Comparison of ENCODE assay signal across 14 mouse cellular contexts in the genomic region with DNA sequence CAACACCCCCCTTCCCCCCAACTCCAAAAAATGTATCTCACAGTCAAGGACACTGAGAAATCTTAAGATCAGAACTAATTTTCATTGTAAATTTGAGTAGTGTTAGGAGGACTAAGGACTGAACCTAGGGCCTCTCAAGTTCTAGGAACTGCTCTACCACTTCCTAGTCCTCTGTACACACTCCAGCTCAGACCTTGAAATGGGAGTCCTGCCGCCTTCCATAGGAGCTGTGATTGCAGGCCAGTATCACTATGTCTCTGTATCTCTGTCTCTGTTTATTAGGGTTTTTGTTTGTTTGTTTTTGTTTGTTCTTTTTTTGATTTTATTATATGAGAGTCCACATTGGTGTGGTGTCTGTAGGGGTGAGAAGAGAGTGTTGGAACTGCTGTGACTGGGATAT. TPM values are rescaled to one million over a fixed set of nuclear protein-coding genes. Genes with fewer than 3 reads are reported as not detected.
DNase-seq lines count a peak whose midpoint lies in the region; ATAC-seq and TF ChIP-seq lines count a peak whose summit lies in the region.
"Had no signal": no experiment of that assay in that cellular context is flagged by ENCODE, and none has a peak within 500 bp of the region (broad histone marks: within the 10 kb centered on the region; RNA-seq: fewer than 3 reads in every experiment).

No protein-coding gene starts in this region.

- no peak for TF ChIP-seq CTCF in liver, embryonic 14.5 days (IDR thresholded peaks at IDR 0.05; ENCODE audit: low read depth)

- 83% methylated on average over 1 of the region's 1 CpGs for whole genome bisulfite sequencing in midbrain, embryonic 10.5 days
- WGBS in midbrain, embryonic 11.5 days, result 74% methylated on average over 1 of the region's 1 CpGs
- WGBS in liver, embryonic 14.5 days (ENCODE audit: insufficient replicate concordance), result 35% methylated on average over 1 of the region's 1 CpGs
- WGBS in stomach, embryonic 16.5 days, result 65% methylated on average over 1 of the region's 1 CpGs

- no peak overlapping the region for H3K9ac ChIP-seq in midbrain, embryonic 11.5 days (ENCODE audit: low read length)
- H3K9ac ChIP-seq in liver, embryonic 14.5 days (replicated peaks), result no peak overlapping the region
- H3K9ac ChIP-seq in stomach, embryonic 16.5 days (ENCODE audit: low read length), result no peak overlapping the region
- H3K9ac ChIP-seq: embryonic facial prominence, embryonic 12.5 days had no signal

- H3K36me3 ChIP-seq in midbrain, embryonic 10.5 days, result no peaks in the 10 kb centered on the region
- no peaks in the 10 kb centered on the region for H3K36me3 ChIP-seq in midbrain, embryonic 11.5 days (ENCODE audit: control insufficient read depth, insufficient read depth, low read length)
- no peaks in the 10 kb centered on the region for H3K36me3 ChIP-seq in liver, embryonic 14.5 days (replicated peaks; ENCODE audit: control insufficient read depth, insufficient read depth, low read depth)
- H3K36me3 ChIP-seq in stomach, embryonic 16.5 days (ENCODE audit: control insufficient read depth, insufficient read depth, low read length), result no peaks in the 10 kb centered on the region
- H3K36me3 ChIP-seq: embryonic facial prominence, embryonic 12.5 days had no signal

- H3K4me2 ChIP-seq in midbrain, embryonic 11.5 days, result no peak overlapping the region
- peak overlapping the region; percentile 38 for H3K4me2 ChIP-seq in liver, embryonic 14.5 days (ENCODE audit: low read depth)
- H3K4me2 ChIP-seq in stomach, embryonic 16.5 days (ENCODE audit: low read depth, low read length), result peak overlapping the region; percentile 11; the same call in 1 of the 2 replicates
- H3K4me2 ChIP-seq: embryonic facial prominence, embryonic 12.5 days had no signal

- no peak overlapping the region for H3K27ac ChIP-seq in midbrain, embryonic 10.5 days (replicated peaks)
- H3K27ac ChIP-seq in midbrain, embryonic 11.5 days (ENCODE audit: low read depth, low read length), result no peak overlapping the region
- no peak overlapping the region for H3K27ac ChIP-seq in liver, embryonic 14.5 days
- H3K27ac ChIP-seq in stomach, embryonic 16.5 days (ENCODE audit: low read length), result no peak overlapping the region
- H3K27ac ChIP-seq: embryonic facial prominence, embryonic 12.5 days; kidney, postnatal 0 days; macrophage had no signal

- intact Hi-C loops in heart, postnatal 10 days (cut with DNase I), result no loop called here
- intact Hi-C loops in left cerebral cortex, postnatal 4 days (cut with DNase I), result no loop called here

- peaks cover 26% of the 10 kb centered on the region for H3K4me1 ChIP-seq in midbrain, embryonic 10.5 days
- H3K4me1 ChIP-seq in midbrain, embryonic 11.5 days (ENCODE audit: control insufficient read depth, insufficient read depth, low read length), result peaks cover 8% of the 10 kb centered on the region; the same call in 1 of the 2 replicates
- peaks cover 12 to 17% of the 10 kb centered on the region in 2 experiments for H3K4me1 ChIP-seq in liver, embryonic 14.5 days (replicated peaks; ENCODE audit: control insufficient read depth in 2 of 2, insufficient read depth in 2 of 2, low read length in 1 of 2)
- H3K4me1 ChIP-seq in stomach, embryonic 16.5 days (ENCODE audit: control insufficient read depth, insufficient read depth, low read length), result peaks cover 5% of the 10 kb centered on the region; the same call in 1 of the 2 replicates

- peak overlapping the region; percentile 7; the same call in 1 of the 2 replicates for H3K4me3 ChIP-seq in midbrain, embryonic 10.5 days
- no peak overlapping the region for H3K4me3 ChIP-seq in midbrain, embryonic 11.5 days (ENCODE audit: low read depth, low read length)
- H3K4me3 ChIP-seq in liver, embryonic 14.5 days (ENCODE audit: insufficient read depth in 1 of 2, low read depth in 2 of 2, low read length in 2 of 2), result no peak overlapping the region
- H3K4me3 ChIP-seq in stomach, embryonic 16.5 days (replicated peaks; ENCODE audit: low read length), result no peak overlapping the region
- H3K4me3 ChIP-seq: embryonic facial prominence, embryonic 12.5 days had no signal

- ATAC-seq in midbrain, embryonic 11.5 days (ENCODE audit: low FRiP score), result no peak
- ATAC-seq in liver, embryonic 14.5 days (ENCODE audit: insufficient read depth), result no peak
- ATAC-seq in stomach, embryonic 16.5 days (ENCODE audit: insufficient read depth, low FRiP score), result no peak
- ATAC-seq: Patski had no signal

- no peak for TF ChIP-seq EP300 in liver, embryonic 14.5 days (IDR thresholded peaks at IDR 0.05; ENCODE audit: low read depth)

- no peaks in the 10 kb centered on the region for H3K9me3 ChIP-seq in midbrain, embryonic 10.5 days (replicated peaks)
- H3K9me3 ChIP-seq in midbrain, embryonic 11.5 days (ENCODE audit: control insufficient read depth, low read length), result no peaks in the 10 kb centered on the region
- H3K9me3 ChIP-seq in liver, embryonic 14.5 days (ENCODE audit: control insufficient read depth, low read length), result no peaks in the 10 kb centered on the region
- H3K9me3 ChIP-seq in stomach, embryonic 16.5 days (replicated peaks; ENCODE audit: control insufficient read depth, low read length), result no peaks in the 10 kb centered on the region
- H3K9me3 ChIP-seq: embryonic facial prominence, embryonic 12.5 days had no signal

- DNase-seq in heart, adult 11 months, result peak; percentile 72
- no peak for DNase-seq in heart, postnatal 10 days
- DNase-seq in midbrain, embryonic 10.5 days (ENCODE audit: low spot score), result no peak
- no peak for DNase-seq in midbrain, embryonic 11.5 days (ENCODE audit: low spot score, missing footprints)
- DNase-seq in liver, embryonic 14.5 days (ENCODE audit: low read depth in 3 of 3, low spot score in 3 of 3), result no peak
- DNase-seq in layer of hippocampus, postnatal 14 days (ENCODE audit: low spot score in 2 of 2), result no peak
- DNase-seq in left cerebral cortex, postnatal 4 days, result no peak
- DNase-seq: cerebellum, adult 8-10 months; heart, postnatal 14 days had no signal

- H3K27me3 ChIP-seq in midbrain, embryonic 10.5 days (ENCODE audit: low read depth, poor library complexity, severe bottlenecking), result no peaks in the 10 kb centered on the region
- no peaks in the 10 kb centered on the region for H3K27me3 ChIP-seq in midbrain, embryonic 11.5 days (ENCODE audit: control insufficient read depth, insufficient read depth, low read length)
- no peaks in the 10 kb centered on the region for H3K27me3 ChIP-seq in liver, embryonic 14.5 days (ENCODE audit: control insufficient read depth, insufficient read depth, low read length)
- no peaks in the 10 kb centered on the region for H3K27me3 ChIP-seq in stomach, embryonic 16.5 days (ENCODE audit: control insufficient read depth, insufficient read depth, low read length)
- H3K27me3 ChIP-seq: embryonic facial prominence, embryonic 12.5 days; Patski had no signal

RNA-seq across cellular contexts. Expression of a gene that starts 3.4 kb away (rescaled TPM):
- total RNA-seq in heart, postnatal 10 days (2021), result 100 to 1,000 TPM; 128 to 149 TPM
- 106 and 114 TPM in 2 replicates for polyA plus RNA-seq in midbrain, embryonic 10.5 days (2016; fragmentation: Nextera tagmentation; extraction: Ambion mirVana)
- polyA plus RNA-seq in midbrain, embryonic 11.5 days (2014; fragmentation: Nextera tagmentation; extraction: Ambion mirVana), result 157 and 160 TPM in 2 replicates
- polyA plus RNA-seq in liver, embryonic 14.5 days (2012; rRNA removed), result 6.6 and 7.0 TPM in 2 replicates
- 47.3 and 58.2 TPM in 2 replicates for polyA plus RNA-seq in liver, embryonic 14.5 days (2014; fragmentation: Nextera tagmentation; extraction: Ambion mirVana)
- polyA plus RNA-seq in stomach, embryonic 16.5 days (2015; fragmentation: Nextera tagmentation; extraction: Ambion mirVana), result 92.1 and 96.9 TPM in 2 replicates
- 100 to 1,000 TPM; 130 to 138 TPM for total RNA-seq in layer of hippocampus, postnatal 14 days (2021)
- total RNA-seq in left cerebral cortex, postnatal 4 days (2021), result 100 to 1,000 TPM; 132 to 140 TPM
